Mouse (Mus musculus): ENCODE measurements around the gene Adcy5. TPM values are rescaled to one million over a fixed set of nuclear protein-coding genes. Genes with fewer than 3 reads are reported as not detected.
A peak's percentile ranks its signal among the peaks of the same experiment; 100 is the strongest.

Gene Adcy5
- total RNA-seq, 2 experiments from 2014 or later, result 48.4 to 52.4 TPM

DNA sequence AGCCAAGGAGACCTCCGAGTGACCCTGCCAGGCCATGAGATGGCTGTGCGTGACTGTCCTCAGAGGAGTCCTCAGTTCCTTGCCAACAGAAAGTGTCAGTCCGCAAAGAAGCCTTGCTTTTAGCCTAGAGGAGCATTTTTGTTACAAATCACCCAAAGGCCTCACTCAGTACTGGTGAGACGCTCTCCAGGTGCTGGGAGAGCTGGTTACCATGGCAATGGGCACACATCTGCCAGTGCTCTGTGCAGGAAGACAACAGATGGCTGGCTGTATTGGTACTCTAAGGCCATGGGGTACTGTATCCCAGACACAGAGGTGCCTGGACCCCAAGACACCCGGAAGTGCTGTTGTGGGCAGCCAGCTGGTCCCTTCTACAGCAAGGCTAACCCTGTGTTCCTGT, 51.0 kb downstream of the Adcy5 start:
- DNase-seq, result no peak

DNA sequence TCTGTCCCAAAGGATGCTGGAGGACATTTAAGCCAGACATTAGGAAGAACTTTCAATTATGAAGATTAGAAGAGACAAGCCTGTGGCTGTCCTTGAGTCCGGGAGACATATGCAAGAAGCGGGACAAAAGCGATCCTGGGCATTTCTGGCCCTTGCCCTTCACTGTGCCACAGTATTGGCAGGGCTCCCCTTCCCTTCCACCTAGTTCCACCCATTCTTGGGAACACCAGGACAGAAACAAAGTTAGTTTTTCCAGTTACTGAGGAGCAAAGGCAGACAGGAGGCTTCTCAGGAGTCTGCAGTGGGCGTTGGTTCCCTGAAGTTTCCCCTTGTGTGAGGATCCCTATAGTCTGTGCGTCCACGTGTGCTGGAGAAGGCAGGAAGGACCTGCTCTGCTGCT, 51.7 kb downstream of the Adcy5 start:
- no peak for DNase-seq

DNA sequence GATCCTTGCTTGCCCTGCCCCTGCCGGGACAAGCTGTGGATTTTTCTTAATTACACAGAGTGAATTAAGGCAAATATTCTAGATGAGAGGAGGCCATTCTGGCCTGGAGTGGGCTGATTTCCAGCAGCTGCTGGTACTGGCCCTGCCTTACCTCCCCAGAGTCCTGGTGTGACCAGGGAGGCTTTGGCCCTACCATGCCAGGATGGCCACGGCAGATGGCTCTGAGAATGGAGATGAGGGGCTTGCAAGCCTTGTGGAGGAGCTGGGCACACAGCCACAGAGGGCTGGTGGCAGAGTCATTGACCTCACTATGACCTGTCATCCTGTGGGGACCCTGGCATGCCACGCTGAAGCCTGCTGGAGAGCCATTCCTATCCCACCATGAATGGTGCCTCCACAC, 54.1 kb downstream of the Adcy5 start:
- DNase-seq, result no peak

DNA sequence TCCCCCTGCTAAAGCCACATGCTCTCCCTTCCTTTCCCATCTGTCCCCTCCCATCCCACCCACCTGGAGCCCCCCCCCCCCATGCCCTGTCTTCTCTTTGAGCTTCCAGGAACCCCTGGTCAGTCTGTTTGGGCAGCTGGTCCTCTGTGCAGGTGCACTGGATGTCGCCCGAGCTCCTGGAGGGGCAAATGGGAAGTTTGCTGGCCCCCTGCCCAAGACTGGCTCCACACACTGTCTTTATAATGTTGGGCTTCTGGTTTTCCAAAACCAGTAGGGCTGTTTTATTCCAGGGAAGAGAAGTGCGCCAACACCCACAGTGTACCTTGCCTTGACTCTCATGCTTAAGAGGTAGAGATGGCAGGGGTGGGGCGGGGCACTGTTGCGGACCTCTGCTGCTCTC, 55.1 kb downstream of the Adcy5 start:
- DNase-seq, result no peak

DNA sequence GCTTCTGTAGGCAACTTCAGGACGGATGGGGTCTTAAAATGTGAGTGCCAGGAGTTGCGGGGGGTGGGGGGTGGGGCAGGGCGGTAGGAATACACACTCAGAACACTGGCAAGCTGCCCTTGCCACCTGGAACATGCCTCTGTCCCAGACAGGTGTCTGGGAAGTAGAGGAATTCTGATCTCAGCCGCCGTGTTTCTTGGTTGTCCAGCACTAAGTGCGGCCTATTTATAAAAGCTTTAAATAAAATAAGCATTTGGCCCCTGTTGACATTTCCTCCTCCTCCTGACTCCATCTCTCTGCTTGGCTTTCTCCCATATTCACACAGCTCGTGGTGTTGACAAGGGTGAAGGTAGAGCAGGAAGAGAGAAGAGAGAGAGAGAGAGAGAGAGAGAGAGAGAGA, 60.4 kb downstream of the Adcy5 start:
- peak in 1 of 2 experiments; percentile 45 for DNase-seq

DNA sequence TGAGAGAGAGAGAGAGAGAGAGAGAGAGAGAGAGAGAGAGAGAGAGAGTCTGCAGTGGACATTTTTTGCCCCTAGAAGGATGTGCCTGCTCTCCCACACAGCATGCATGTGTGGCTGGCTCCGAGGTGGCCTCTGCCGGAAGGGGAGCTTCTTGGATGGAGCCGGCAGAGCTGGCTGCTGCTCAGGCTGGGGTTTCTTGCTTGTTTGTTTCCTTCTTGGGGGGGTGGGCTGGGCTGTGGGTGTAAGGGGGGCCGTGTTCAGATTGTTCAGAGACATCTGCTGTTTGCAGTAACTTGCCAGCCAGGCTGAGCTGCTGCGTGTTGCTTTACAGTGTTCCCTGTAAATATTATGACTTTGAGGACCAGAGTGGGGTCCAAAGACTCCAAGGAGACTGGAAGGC, 60.8 kb downstream of the Adcy5 start:
- peak in 1 of 2 experiments; percentile 63 for DNase-seq

DNA sequence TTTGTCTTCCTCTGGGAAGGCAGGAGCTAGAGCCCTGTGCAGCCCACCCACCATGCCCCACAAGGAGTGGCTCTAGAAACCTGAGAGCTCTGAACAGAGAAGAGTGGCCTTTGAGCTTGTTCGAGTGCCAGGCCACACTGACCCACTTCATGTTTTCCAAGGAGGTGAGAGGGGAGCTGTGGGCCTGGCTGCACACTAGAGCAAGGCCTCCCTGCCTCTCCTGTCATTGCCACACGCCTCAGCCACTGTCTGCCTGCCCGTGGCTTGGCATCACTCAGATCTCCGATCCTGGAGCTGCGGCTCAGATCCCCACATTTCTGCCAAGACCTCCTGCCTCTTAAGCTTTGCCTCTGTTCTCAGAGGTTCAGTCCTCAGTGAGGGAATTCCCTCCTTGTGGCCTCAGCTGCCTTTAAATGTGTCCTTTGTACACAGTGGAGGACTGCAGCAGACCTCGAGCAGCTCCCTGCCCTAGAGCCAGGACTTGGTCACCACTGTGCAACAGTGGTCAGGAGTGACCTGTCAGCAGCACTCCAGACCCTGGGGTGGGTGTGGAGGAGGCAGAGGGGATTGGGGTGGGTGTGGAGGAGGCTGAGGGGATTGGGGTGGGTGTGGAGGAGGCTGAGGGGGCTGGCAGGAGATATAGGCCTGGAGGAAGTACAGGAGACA, 62.3 kb downstream of the Adcy5 start:
- peak in 1 of 2 experiments; percentile 45 for DNase-seq

DNA sequence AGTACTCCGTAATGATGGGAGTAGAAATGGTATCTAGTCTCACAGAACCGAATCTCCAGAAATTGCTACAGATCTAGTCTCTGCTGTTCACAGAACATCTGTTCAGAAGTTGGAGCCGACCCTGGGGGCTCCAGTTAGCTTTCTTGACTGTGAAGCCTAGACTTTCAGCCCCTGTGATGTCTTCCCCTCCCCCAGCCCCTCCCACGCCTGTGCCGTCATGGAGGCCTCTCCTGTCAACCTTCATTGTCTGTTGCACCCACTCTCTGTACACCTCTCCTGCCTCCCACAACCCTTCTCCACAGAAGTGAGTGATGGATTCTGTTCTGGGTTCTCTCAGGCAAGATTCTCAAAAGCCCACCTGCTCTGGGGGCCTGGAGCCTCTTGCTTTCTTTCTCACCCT, 65.7 kb downstream of the Adcy5 start:
- DNase-seq, result no peak

DNA sequence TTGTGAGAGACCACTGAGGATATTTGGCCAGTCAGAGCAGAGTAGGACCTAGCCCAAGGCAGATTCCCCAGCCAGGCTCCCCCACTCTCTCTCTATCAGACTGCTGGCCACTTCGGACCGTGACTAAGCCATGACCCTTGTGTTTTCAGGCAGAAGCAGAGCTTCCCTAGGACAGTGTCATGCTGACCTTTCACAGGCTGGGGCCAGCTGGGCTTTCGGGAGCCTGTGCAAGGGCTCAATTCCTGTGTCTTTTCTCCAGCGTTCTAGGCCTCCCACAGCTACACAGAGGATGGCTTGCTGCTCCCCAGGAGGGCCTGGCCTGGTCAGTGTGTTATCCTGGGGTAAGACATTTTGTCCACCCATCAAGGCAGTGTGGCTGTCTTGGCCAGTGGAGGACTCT, 66.9 kb downstream of the Adcy5 start:
- no peak for DNase-seq

DNA sequence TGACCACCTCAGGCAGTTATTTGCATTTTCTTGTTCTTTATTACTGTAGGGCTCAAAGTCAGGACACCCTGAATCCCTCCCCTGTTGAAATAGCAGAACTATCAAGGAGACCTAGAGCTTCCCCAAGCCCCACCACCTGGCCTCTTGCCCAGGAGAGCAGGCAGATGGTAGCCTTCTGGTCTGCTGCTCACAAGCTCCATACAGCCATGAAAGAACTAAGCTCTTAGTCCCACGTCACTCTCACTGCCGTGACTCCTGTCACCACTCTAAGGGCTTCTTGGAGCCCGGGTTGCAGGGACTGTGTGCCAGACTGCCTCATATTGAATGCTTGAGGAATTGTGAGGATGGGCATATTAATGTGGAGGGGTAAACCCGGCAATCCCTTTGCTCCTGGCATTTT, 69.3 kb downstream of the Adcy5 start:
- no peak for DNase-seq

DNA sequence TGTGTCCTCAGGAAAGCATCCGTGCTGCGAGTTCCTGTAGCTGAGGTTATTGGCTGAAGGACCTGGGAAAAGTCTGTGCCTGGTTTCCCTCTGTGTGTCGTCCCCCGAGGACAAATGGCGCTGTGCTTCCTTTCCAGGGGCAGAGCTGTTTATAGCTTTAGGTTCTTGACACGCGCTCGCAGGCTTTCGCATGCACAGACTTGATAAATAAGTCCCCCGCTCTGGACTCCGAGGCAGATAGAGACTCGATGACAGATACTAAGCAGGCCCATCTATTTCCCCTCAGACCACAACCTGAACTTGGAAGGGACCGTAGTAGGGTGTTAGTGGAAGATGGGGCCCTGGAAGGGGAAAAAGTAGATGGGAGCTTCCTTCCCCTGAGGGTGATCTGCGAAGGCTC, 70.0 kb downstream of the Adcy5 start:
- DNase-seq, result peak; percentile 38 to 40

DNA sequence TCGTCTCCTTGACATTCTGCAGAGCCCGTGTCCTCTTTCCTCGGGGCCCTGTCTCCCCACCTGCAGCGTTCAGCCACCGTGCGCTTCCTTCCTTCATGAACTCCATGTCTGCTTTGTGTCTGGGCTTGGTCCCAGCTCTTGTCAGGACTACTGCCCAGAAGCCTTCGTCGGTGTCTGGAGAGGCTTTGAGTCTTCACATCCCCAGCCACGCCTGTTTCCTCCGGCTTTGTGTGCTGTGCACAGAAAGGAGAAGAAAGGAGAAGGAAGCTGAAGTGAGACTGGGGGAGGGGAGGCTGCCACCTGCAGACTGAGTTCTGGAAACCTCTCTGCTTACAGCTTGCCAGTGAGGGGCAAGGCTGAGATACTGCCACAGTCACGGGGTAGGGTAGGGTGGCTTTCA, 74.9 kb downstream of the Adcy5 start:
- peak; percentile 60 to 63 for DNase-seq

DNA sequence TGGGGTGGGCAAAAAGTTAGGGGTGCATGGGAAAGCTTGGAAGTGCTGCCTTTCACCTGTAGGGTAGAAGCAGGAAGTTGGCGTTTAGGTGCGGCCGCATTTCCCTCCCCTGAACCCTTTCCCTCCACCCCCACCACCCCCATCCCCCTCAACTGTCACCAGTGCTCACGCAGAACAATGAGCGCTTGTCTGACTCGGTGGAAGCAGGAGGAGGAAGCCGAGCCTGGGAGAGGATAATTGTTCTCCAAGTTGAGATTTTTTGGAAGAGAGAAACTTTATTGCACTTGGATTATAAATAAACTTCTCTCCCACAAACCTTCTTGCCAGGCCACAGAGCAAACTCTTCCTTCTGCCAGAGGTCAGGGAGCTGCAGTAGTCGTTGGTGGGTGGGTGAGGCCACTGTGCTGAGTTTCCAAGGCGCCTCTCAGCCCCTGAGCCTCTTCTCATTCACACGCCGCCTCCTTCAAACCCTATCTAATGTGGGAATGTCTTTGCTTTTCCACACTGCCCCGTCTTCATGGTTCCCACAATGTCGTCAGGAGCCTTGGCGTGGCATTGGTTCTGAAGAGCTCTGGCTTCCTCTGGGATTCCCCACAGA, 77.6 kb downstream of the Adcy5 start:
- DNase-seq, result no peak

DNA sequence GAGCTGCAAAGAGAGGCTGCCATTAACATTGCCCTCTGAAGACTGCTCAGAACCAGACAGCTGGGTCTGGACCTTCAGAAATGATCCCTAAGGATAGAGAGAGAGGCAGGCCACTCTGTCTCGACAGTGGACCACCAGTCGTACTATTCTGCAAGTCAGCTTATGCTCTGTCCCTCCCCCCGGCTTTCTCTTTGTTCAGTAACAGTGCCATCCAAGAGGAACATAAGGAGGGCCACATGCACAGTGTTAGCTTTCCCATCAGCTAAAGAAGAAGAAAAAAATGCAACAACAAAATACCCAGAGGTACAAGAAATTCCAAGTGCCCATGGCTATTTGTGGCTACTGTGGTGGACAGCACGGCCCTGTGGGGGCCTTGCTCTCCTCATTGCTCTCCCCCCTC, 78.7 kb downstream of the Adcy5 start:
- no peak for DNase-seq

DNA sequence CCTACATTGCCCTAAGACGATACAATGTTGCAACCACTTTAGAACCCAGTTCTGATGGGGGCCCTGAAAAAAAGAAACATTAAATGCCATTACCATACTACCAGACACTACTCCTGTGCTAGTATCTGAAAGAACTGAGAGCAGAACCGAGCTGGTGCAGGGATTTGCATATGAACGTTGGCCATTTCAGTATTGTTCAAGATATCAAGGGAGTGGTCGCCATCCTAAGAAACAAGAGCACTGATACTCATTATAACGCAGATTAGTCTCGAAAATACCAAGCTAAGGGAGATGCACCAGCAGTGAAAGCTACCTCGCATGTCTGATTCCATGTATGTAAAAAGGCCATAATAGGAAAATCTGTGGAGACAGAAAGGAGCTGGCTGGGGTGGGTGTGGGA, 82.4 kb downstream of the Adcy5 start:
- DNase-seq, result no peak

DNA sequence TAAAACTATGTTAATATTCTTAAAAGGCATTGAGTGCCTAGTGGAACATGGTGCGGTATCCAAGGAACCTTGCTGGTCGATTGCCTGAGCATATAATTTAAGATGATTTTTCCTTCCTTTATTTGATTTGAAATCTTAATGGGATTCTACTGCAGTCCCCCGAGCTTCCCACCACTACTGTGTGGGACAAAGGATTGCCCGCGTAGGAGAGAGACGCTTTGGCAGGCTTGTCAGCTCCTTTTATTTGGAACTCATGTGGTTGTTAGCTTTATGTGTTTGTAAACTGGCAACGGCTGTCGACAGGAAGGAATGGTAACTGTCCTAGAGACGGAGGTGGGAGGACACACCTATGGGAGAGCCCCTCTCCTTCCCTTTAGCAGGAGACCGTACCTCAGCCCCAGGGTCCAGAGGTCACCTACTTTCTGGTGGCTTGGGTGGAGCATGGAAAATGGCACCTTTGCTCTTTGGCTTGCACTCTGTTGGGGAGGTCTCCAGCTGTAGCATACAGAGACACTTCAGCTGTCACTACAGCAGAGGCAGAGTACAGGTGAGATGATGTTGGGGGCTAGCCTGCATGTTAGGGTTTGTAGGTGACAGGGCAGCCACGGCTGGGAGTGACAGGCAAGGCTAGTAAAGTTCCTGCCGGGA, 84.8 kb downstream of the Adcy5 start:
- DNase-seq, result no peak

DNA sequence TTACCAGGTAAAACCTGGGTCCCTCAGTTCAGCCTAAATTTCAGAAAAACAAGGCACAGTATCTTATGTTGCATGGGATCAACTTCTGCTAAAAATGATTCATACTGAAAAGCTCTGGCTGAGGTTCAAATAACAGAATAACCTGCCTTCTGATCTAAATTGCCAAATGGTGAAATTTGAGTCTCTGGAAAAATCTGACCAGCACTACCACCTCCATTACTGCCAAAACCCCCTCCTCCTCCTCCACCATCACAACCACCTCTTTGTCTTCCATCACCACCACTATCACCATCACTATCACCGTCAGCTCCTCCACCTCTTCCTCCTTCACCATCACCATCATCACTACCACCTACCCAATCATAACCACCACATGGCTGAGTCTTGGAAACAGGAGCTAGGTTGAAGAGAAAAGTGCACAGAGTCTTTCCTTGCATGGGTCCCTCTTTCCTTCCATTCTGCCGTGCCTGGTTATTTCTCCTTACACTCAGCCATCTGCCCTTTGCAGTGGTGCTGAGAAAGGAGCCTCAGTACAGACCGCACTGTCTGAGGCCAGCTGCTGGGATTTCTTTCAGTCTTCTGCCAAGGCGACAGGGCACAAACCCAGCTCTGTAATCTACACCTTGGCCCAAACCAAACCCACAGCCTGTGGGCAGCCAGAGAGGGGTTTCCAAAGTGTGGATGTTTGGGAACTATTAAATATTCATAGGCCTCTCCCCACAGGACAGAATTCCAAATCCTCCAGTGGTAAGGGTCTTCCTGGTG, 85.5 kb downstream of the Adcy5 start:
- DNase-seq, result no peak

DNA sequence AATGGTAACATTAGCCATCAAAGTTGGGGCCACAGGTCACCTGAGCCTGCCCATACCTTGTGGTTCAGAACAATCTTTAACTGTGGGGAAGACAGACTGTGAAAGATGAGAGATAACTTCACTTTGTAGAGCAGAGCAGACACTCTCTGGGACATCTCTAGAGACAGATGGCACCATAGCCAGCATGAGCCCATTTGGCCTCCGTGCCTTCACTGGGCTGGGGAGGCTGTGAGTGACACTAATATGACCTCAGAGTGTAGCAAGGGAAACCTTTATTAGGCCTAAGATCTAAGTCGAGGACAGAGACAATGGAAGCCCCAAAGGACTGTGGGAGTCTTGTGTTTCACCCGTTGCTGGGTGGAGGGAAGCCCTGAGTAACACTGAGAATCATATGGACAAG, 92.7 kb downstream of the Adcy5 start:
- no peak for DNase-seq

DNA sequence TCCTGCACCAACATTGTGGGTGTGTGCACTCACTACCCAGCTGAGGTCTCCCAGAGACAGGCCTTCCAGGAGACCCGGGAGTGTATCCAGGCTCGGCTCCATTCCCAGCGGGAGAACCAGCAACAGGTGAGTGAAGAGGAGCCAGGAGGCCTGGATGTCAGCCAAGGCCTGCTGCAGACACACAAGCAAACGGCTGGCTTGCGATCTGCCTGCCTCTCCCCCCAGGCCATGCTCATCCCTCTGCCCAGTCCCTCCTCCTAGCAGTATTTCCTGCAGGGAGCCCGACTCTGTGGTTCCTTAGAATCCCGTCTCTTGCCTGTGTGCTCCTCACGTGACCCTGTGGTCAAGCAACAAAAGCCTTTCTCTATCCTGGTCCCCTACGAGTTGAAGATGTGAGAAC, 94.1 kb downstream of the Adcy5 start:
- peak; percentile 62 to 76 for DNase-seq

DNA sequence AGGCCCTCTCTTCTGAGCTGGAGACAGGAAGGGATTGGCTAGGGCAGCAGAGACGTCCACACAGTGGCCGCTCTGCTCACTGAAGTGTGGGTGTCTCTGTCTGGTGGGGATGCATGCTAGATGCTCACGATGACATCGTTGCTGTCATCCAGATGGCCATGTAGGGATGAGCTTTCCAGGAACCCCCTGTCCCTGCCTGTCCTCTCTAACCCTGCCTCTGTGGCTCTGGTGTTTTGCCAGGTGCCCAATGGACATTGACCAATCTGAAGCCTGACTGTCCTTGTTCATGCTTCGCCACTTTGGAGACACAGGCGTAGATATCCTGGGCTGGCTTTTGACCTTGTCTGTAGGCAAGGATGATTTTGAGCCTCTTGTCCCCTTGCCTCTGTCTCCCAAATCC, 95.1 kb downstream of the Adcy5 start:
- no peak for DNase-seq

DNA sequence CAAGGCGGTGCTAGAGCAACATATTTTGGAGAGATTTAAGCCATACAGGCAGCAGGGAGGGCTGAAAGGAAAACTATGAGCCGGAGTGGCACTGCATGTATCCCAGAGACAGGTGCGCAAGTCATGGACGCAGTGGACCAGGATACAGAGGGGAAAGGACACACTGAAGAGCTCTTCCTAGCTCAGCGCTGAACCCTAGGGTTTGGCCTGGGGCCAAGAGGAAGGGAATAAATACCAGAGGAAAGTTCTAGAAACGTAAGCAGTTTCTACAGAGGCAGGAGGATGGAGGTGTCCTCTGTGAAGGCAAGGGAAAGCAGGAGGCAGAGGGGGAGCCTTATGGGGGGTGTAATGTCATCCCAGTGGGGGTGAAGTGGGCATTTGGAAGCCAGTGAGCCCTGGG, 97.0 kb downstream of the Adcy5 start:
- DNase-seq, result no peak

DNA sequence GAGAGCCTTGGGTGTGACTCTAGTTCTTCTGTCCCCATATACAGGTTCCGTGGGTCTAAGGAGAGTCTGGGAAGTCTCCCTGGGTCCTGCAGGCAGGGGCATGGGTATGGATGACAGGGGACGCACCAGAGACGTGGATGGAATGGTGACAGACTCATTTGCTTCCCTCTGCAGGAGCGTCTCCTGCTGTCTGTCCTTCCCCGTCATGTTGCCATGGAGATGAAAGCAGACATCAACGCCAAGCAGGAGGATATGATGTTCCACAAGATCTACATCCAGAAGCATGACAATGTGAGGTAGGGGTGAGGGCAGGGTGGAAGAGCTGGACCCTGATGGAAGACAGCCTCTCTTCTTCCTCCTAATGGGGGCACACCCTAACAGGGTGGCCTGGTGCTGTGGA, 98.3 kb downstream of the Adcy5 start:
- DNase-seq, result no peak

DNA sequence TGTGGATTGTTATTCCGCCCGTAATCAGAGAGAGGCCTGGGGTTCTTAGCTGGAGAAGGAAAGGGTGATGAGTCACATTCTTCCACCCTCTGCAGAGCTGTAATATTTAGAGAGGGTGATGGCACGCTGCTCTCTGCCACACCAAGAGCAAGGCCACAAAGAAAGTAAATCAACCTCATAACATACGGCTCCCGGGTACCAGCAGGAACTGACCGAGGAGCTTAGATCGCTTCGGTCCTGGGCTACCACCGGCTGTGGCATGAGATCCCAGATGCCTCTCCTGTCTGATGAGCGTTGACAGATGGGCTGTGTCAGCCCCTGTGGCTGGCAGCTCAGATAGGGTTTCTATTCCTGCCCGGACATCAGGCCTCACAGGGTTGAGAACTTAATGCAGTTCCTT, 101.3 kb downstream of the Adcy5 start:
- peak; percentile 41 to 51 for DNase-seq
